Mouse (Mus musculus): Measurements from ENCODE around the gene Cuta. TPM values are rescaled to one million over a fixed set of nuclear protein-coding genes. Genes with fewer than 3 reads are reported as not detected.

The Cuta gene
- polyA plus RNA-seq, 1 experiment from 2014 or later, result 147 TPM

GRCm38 (mm10) chr17:26894342-26894741 lies 45.0 kb downstream of the Cuta start:
- H3K4me1 ChIP-seq (replicated peaks), result peaks cover 24% of the 10 kb centered on the region
- no peak overlapping the region for H3K27ac ChIP-seq (replicated peaks)
- peaks cover 7% of the 10 kb centered on the region; the same call in 1 of the 2 replicates for H3K27me3 ChIP-seq
- H3K4me2 ChIP-seq, result no peak overlapping the region
- H3K9me3 ChIP-seq, result no peaks in the 10 kb centered on the region
- no peak overlapping the region for H3K4me3 ChIP-seq
- 49% methylated on average over 6 of the region's 6 CpGs for WGBS
- no peak for ATAC-seq (ENCODE audit: low read depth)
- no peak overlapping the region for H3K9ac ChIP-seq
- H3K36me3 ChIP-seq, result no peaks in the 10 kb centered on the region

- Histone ChIP-seq H3K27ac (replicated peaks) (0 out of 2 replicates have a peak overlapping the region, but pooled peaks have one; percentile 10), H3K9me3 (no peaks in the 10 kb centered on the region), H3K36me3 (no peaks in the 10 kb centered on the region), H3K4me2 (no peak overlapping the region), H3K27me3 (peaks cover 7% of the 10 kb centered on the region; the same call in 1 of the 2 replicates), H3K4me3 (no peak overlapping the region), H3K9ac (no peak overlapping the region), H3K4me1 (replicated peaks) (peaks cover 24% of the 10 kb centered on the region)
- 60% methylated on average over 6 of the region's 6 CpGs for WGBS
- no peak for ATAC-seq (ENCODE audit: low read depth)
Measured at GRCm38 (mm10) chr17:26893492-26893891, 45.9 kb downstream of the Cuta start.

GRCm38 (mm10) chr17:26892635-26893375 lies 46.6 kb downstream of the Cuta start:
- H3K4me2 ChIP-seq, result 0 out of 2 replicates have a peak overlapping the region, but pooled peaks have one; percentile 1
- H3K4me3 ChIP-seq, result no peak overlapping the region
- peaks cover 24% of the 10 kb centered on the region for H3K4me1 ChIP-seq (replicated peaks)
- no peak for ATAC-seq (ENCODE audit: low read depth)
- WGBS, result 52% methylated on average over 16 of the region's 16 CpGs
- no peaks in the 10 kb centered on the region for H3K9me3 ChIP-seq
- 0 out of 2 replicates have a peak overlapping the region, but pooled peaks have one; percentile 10 for H3K27ac ChIP-seq (replicated peaks)
- peak overlapping the region; percentile 36; the same call in 1 of the 2 replicates for H3K9ac ChIP-seq
- no peaks in the 10 kb centered on the region for H3K36me3 ChIP-seq
- H3K27me3 ChIP-seq, result peaks cover 7% of the 10 kb centered on the region; the same call in 1 of the 2 replicates

GRCm38 (mm10) chr17:26887926-26888325 lies 51.4 kb downstream of the Cuta start:
- 39% methylated on average over 3 of the region's 3 CpGs for WGBS
- peaks cover 31% of the 10 kb centered on the region for H3K4me1 ChIP-seq (replicated peaks)

GRCm38 (mm10) chr17:26886047-26886749 lies 53.2 kb downstream of the Cuta start:
- H3K4me1 ChIP-seq (replicated peaks), result peaks cover 25% of the 10 kb centered on the region
- peak overlapping the region; percentile 43 for H3K4me3 ChIP-seq
- WGBS, result 11% methylated on average over 30 of the region's 30 CpGs
- H3K27ac ChIP-seq (replicated peaks), result no peak overlapping the region
- H3K36me3 ChIP-seq, result no peaks in the 10 kb centered on the region
- peak overlapping the region; percentile 59 for H3K9ac ChIP-seq
- peaks cover 16% of the 10 kb centered on the region for H3K27me3 ChIP-seq
- peak overlapping the region; percentile 63 for H3K4me2 ChIP-seq
- H3K9me3 ChIP-seq, result no peaks in the 10 kb centered on the region
- ATAC-seq (ENCODE audit: low read depth), result peak; percentile 91

More at GRCm38 (mm10) chr17:26887926-26888325, 51.4 kb downstream of the Cuta start:
- no peaks in the 10 kb centered on the region for H3K36me3 ChIP-seq
- H3K27me3 ChIP-seq, result peaks cover 16% of the 10 kb centered on the region
- no peak overlapping the region for H3K9ac ChIP-seq
- no peak overlapping the region for H3K4me3 ChIP-seq
- no peak overlapping the region for H3K4me2 ChIP-seq
- no peak overlapping the region for H3K27ac ChIP-seq (replicated peaks)
- no peaks in the 10 kb centered on the region for H3K9me3 ChIP-seq
- ATAC-seq (ENCODE audit: low read depth), result no peak

GRCm38 (mm10) chr17:26884995-26885926 lies 54.1 kb downstream of the Cuta start:
- Histone ChIP-seq H3K9ac (peak overlapping the region; percentile 53), H3K4me2 (peak overlapping the region; percentile 63), H3K4me3 (peak overlapping the region; percentile 43), H3K27ac (replicated peaks) (no peak overlapping the region), H3K36me3 (no peaks in the 10 kb centered on the region), H3K27me3 (peaks cover 16% of the 10 kb centered on the region), H3K4me1 (replicated peaks) (peaks cover 25% of the 10 kb centered on the region), H3K9me3 (no peaks in the 10 kb centered on the region)
- ATAC-seq (ENCODE audit: low read depth), result peak; percentile 48; the same call in 1 of the 2 replicates
- 24% methylated on average over 25 of the region's 25 CpGs for WGBS

Small RNA genes lying within 50 kb of the gene (microRNA-seq; reads per million reads assigned to microRNA genes)
- gene Gm27775, result not detected
- gene Mir3083, result 0.44 reads per million
- gene Mir6968, result 0.59 reads per million

Other genes with a start within 250 kb of the Cuta start
- gene Crebrf, start 223.9 kb downstream of the Cuta start, polyA plus RNA-seq (2015; fragmentation: Nextera tagmentation; extraction: Ambion mirVana), result 9.9 and 11.4 TPM in 2 replicates
- gene Bnip1, start 158.5 kb downstream of the Cuta start, polyA plus RNA-seq (2015; fragmentation: Nextera tagmentation; extraction: Ambion mirVana), result 46.2 and 47.9 TPM in 2 replicates
- 0.66 TPM in 1 of 2 replicates, not detected in the other for gene Nkx2-5, start 94.6 kb downstream of the Cuta start, polyA plus RNA-seq (2015; fragmentation: Nextera tagmentation; extraction: Ambion mirVana)
- 2.5 and 3.2 TPM in 2 replicates for gene Kifc5b, start 22.5 kb downstream of the Cuta start, polyA plus RNA-seq (2015; fragmentation: Nextera tagmentation; extraction: Ambion mirVana)
- gene Phf1, start 6.5 kb downstream of the Cuta start, polyA plus RNA-seq (2015; fragmentation: Nextera tagmentation; extraction: Ambion mirVana), result 17.3 and 19.1 TPM in 2 replicates
- 4.1 and 4.9 TPM in 2 replicates for gene Syngap1, start 1.7 kb upstream of the Cuta start, polyA plus RNA-seq (2015; fragmentation: Nextera tagmentation; extraction: Ambion mirVana)
- 17.8 and 19.8 TPM in 2 replicates for gene Zbtb9, start 33.6 kb upstream of the Cuta start, polyA plus RNA-seq (2015; fragmentation: Nextera tagmentation; extraction: Ambion mirVana)
- 2.8 and 3.3 TPM in 2 replicates for gene Bak1, start 89.4 kb upstream of the Cuta start, polyA plus RNA-seq (2015; fragmentation: Nextera tagmentation; extraction: Ambion mirVana)
- gene Itpr3, start 117.7 kb upstream of the Cuta start, polyA plus RNA-seq (2015; fragmentation: Nextera tagmentation; extraction: Ambion mirVana), result 1.4 and 1.5 TPM in 2 replicates
- 292 and 313 TPM in 2 replicates for gene Uqcc2, start 194.3 kb upstream of the Cuta start, polyA plus RNA-seq (2015; fragmentation: Nextera tagmentation; extraction: Ambion mirVana)
- 0.18 and 0.61 TPM in 2 replicates for gene Ip6k3, start 228.2 kb upstream of the Cuta start, polyA plus RNA-seq (2015; fragmentation: Nextera tagmentation; extraction: Ambion mirVana)